Mouse (Mus musculus) lung, adult 2 months (tissue): ENCODE measurements around the gene Aldh1l2.

Experiments
- CTCF ChIP-seq: fragments of 200-500 bp; IDR thresholded peaks from 2 replicates; pipeline ENCODE4 v1.5.1; 2011; ENCODE audit warnings: mild to moderate bottlenecking, low read length, control low read depth; ENCODE audit not compliant: insufficient read depth
- POLR2A ChIP-seq: fragments of 200-500 bp; IDR thresholded peaks from 2 replicates; pipeline ENCODE4 v1.6.1; 2011; ENCODE audit warnings: low read depth, mild to moderate bottlenecking, control low read depth, low read length, borderline replicate concordance; ENCODE audit errors: extremely low read depth

GRCm38 (mm10) chr10:83448582-83448981, 85.4 kb downstream of the Aldh1l2 start:
- TF ChIP-seq POLR2A (no peak), CTCF (no peak)
